ENCODE assay signal across 11 mouse cellular contexts in genomic region chr5:112213331-112214240, GRCm38 (mm10). TPM values are rescaled to one million over a fixed set of nuclear protein-coding genes. Genes with fewer than 3 reads are reported as not detected.
DNase-seq lines count a peak whose midpoint lies in the region; ATAC-seq and TF ChIP-seq lines count a peak whose summit lies in the region.
"Had no signal": no experiment of that assay in that cellular context is flagged by ENCODE, and none has a peak within 500 bp of the region (broad histone marks: within the 10 kb centered on the region; RNA-seq: fewer than 3 reads in every experiment).

No protein-coding gene starts in this region.

- peak overlapping the region; percentile 27 for H3K4me2 ChIP-seq in midbrain, embryonic 14.5 days (ENCODE audit: low read length)

- TF ChIP-seq CTCF in cortical plate, adult 2 months (IDR thresholded peaks at IDR 0.05; ENCODE audit: extremely low read depth, insufficient read depth, low read length) = no peak

- no peak overlapping the region; the same call in 1 of the 2 replicates for H3K9ac ChIP-seq in midbrain, embryonic 14.5 days (replicated peaks; ENCODE audit: low read length)

- DNase-seq in cerebellum, postnatal 10 days = peak; percentile 62 to 73
- no peak for DNase-seq in cerebellum, adult 18-20 months
- peak; percentile 73 for DNase-seq in hindbrain, embryonic 10.5 days (ENCODE audit: low spot score)
- DNase-seq in midbrain, embryonic 14.5 days = peak; percentile 87
- DNase-seq in natural killer cell, adult 2 months (ENCODE audit: low spot score in 2 of 2) = no peak
- DNase-seq in lung, postnatal 25 days (ENCODE audit: low spot score) = no peak
- DNase-seq: gastrocnemius, postnatal 14 days had no signal

- no peaks in the 10 kb centered on the region for H3K4me1 ChIP-seq in cortical plate, adult 2 months (ENCODE audit: control insufficient read depth, insufficient read depth, low read length)
- peaks cover 74% of the 10 kb centered on the region for H3K4me1 ChIP-seq in hindbrain, embryonic 10.5 days (replicated peaks)
- peaks cover 40% of the 10 kb centered on the region for H3K4me1 ChIP-seq in midbrain, embryonic 14.5 days (ENCODE audit: control insufficient read depth, insufficient read depth, low read length)

- peaks cover 22% of the 10 kb centered on the region for H3K36me3 ChIP-seq in hindbrain, embryonic 10.5 days
- peaks cover 9% of the 10 kb centered on the region for H3K36me3 ChIP-seq in midbrain, embryonic 14.5 days (ENCODE audit: control insufficient read depth, insufficient read depth, low read length)

- H3K27me3 ChIP-seq in hindbrain, embryonic 10.5 days (ENCODE audit: insufficient read depth, poor library complexity, severe bottlenecking) = no peaks in the 10 kb centered on the region
- no peaks in the 10 kb centered on the region for H3K27me3 ChIP-seq in midbrain, embryonic 14.5 days (ENCODE audit: control insufficient read depth, insufficient read depth, low read length)

- H3K9me3 ChIP-seq in hindbrain, embryonic 10.5 days = no peaks in the 10 kb centered on the region
- H3K9me3 ChIP-seq in midbrain, embryonic 14.5 days (ENCODE audit: control insufficient read depth, low read length) = no peaks in the 10 kb centered on the region

- peak; percentile 49 for ATAC-seq in midbrain, embryonic 14.5 days (ENCODE audit: low FRiP score, low TSS enrichment)
- ATAC-seq in erythroid progenitor cell, adult 5-6 weeks (replicated peaks; ENCODE audit: low FRiP score, poor library complexity, severe bottlenecking) = no peak

- WGBS in hindbrain, embryonic 10.5 days = 29% methylated on average over 19 of the region's 19 CpGs
- 15% methylated on average over 19 of the region's 19 CpGs for WGBS in midbrain, embryonic 14.5 days

- TF ChIP-seq POLR2A in cortical plate, adult 2 months (IDR thresholded peaks at IDR 0.05; ENCODE audit: extremely low read depth, insufficient read depth, low read length) = peak; percentile 46; the same call in 1 of the 2 replicates

- no peak overlapping the region for H3K4me3 ChIP-seq in cortical plate, adult 2 months (ENCODE audit: insufficient read depth, low read length)
- peak overlapping the region; percentile 12 for H3K4me3 ChIP-seq in hindbrain, embryonic 10.5 days
- H3K4me3 ChIP-seq in midbrain, embryonic 14.5 days (replicated peaks; ENCODE audit: low read depth, low read length) = no peak overlapping the region

- no peak overlapping the region for H3K27ac ChIP-seq in cortical plate, adult 2 months (ENCODE audit: insufficient read depth, low read length)
- H3K27ac ChIP-seq in hindbrain, embryonic 10.5 days = peak overlapping the region; percentile 86
- H3K27ac ChIP-seq in midbrain, embryonic 14.5 days (replicated peaks; ENCODE audit: low read depth, low read length) = peak overlapping the region; percentile 82
- H3K27ac ChIP-seq: kidney, postnatal 0 days; macrophage had no signal

RNA-seq across cellular contexts. Expression of gene Cryba4, which starts 38.7 kb away (rescaled TPM):
- polyA plus RNA-seq in cortical plate, adult 2 months (2012; rRNA removed) = 1.7 and 2.2 TPM in 2 replicates
- polyA plus RNA-seq in hindbrain, embryonic 10.5 days (2016; fragmentation: Nextera tagmentation; extraction: Ambion mirVana) = 0.35 and 1.4 TPM in 2 replicates
- polyA plus RNA-seq in midbrain, embryonic 14.5 days (2014; fragmentation: Nextera tagmentation; extraction: Ambion mirVana) = 0.93 and 1.2 TPM in 2 replicates
- total RNA-seq in erythroid progenitor cell, adult 5-6 weeks (2015; ENCODE audit: low replicate concordance) = not detected in 2 replicates
- total RNA-seq in erythroid progenitor cell, adult 5-6 weeks (2017; ENCODE audit: low replicate concordance) = not detected in 2 replicates

RNA-seq across cellular contexts. Expression of gene Crybb1, which starts 42.0 kb away (rescaled TPM):
- 7.5 and 8.2 TPM in 2 replicates for polyA plus RNA-seq in cortical plate, adult 2 months (2012; rRNA removed)
- polyA plus RNA-seq in hindbrain, embryonic 10.5 days (2016; fragmentation: Nextera tagmentation; extraction: Ambion mirVana) = 0.19 and 0.42 TPM in 2 replicates
- 1.9 and 3.8 TPM in 2 replicates for polyA plus RNA-seq in midbrain, embryonic 14.5 days (2014; fragmentation: Nextera tagmentation; extraction: Ambion mirVana)
- not detected in 2 replicates for total RNA-seq in erythroid progenitor cell, adult 5-6 weeks (2015; ENCODE audit: low replicate concordance)
- total RNA-seq in erythroid progenitor cell, adult 5-6 weeks (2017; ENCODE audit: low replicate concordance) = not detected in 2 replicates
- polyA plus RNA-seq: macrophage had no signal

Comparison
In these comparisons a context has a peak if more than half of its experiments do, and no peak if none do; other contexts are left out.
1. DNase-seq: peak in cerebellum, postnatal 10 days (2 of 2), hindbrain, embryonic 10.5 days (single experiment) and midbrain, embryonic 14.5 days (single experiment); none in cerebellum, adult 18-20 months (0 of 2), natural killer cell, adult 2 months (0 of 2) and lung, postnatal 25 days (single experiment).